Mouse (Mus musculus) liver, adult 2 months (tissue): ENCODE results near the gene Dync2h1.

Experiments
- CTCF ChIP-seq: fragments of 200-500 bp; IDR thresholded peaks from 2 replicates; pipeline ENCODE4 v1.5.1; 2011; ENCODE audit warnings: low read depth, low read length, control low read depth
- POLR2A ChIP-seq: fragments of 200-500 bp; IDR thresholded peaks from 2 replicates; pipeline ENCODE4 v1.6.1; 2011; ENCODE audit warnings: low read length, control low read depth; ENCODE audit not compliant: insufficient read depth; ENCODE audit errors: extremely low read depth

GRCm38 (mm10) chr9:7122863-7123262 lies 61.4 kb downstream of the Dync2h1 start:
- TF ChIP-seq POLR2A, result no peak
- no peak for TF ChIP-seq CTCF
